Mouse (Mus musculus) heart, adult 2 months (tissue): ENCODE measurements around the gene B9d2.
A peak's percentile ranks its signal among the peaks of the same experiment; 100 is the strongest.

Experiments
- CTCF ChIP-seq: fragments of 200-600 bp; IDR thresholded peaks from 2 replicates; pipeline ENCODE4 v1.8.1; 2022; ENCODE audit warnings: antibody characterized with exemption, mild to moderate bottlenecking, moderate library complexity
- EP300 ChIP-seq: fragments of 200-500 bp; IDR thresholded peaks from 2 replicates; pipeline ENCODE4 v1.6.1; 2011; ENCODE audit warnings: low read depth, low read length, control low read depth; ENCODE audit not compliant: insufficient read depth
- POLR2A ChIP-seq: fragments of 200-500 bp; IDR thresholded peaks from 2 replicates; pipeline ENCODE4 v1.6.1; 2011; ENCODE audit warnings: mild to moderate bottlenecking, low read depth, low read length, control low read depth; ENCODE audit not compliant: insufficient read depth

DNA sequence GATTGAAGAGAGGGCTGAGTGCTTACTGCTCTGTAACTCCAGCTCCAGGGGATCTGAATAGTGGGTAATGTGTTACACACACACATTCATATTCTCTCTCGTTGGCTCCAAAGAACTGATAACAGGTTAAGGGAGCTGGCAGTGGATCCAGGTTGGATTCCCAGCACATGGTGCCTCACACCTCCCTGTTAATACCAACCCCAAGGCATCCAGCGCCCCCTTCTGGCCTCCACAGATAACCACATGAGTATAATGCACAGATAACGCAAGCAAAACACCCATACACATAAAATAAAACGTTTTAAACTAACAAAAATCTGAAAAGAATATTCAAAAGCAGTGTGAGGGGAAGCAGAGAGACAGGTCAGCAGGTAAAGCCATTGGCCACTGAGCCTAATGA, 8.1 kb upstream of the B9d2 start:
- TF ChIP-seq EP300 (no peak), POLR2A (no peak), CTCF (peak; percentile 26)
